Mouse (Mus musculus): Measurements from ENCODE around the gene Sele.

Sele gene

DNA sequence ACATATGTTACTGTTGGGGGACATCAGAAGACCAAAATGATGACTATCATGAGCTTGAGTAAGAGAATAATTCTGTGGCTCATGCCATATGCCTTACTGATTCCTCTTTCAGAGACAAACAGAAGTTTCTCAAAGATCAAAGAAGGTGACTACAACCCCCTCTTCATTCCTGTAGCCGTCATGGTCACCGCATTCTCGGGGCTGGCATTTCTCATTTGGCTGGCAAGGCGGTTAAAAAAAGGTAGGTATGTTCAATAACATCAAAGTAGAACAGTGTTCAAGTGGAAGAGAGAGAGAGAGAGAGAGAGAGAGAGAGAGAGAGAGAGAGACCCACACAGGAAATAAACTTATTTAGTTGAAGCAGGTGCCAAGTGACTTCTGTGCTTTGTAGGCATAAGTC, 24.0 kb downstream of the Sele start:
- DNase-seq (ENCODE audit: low read depth, low spot score): no peak

DNA sequence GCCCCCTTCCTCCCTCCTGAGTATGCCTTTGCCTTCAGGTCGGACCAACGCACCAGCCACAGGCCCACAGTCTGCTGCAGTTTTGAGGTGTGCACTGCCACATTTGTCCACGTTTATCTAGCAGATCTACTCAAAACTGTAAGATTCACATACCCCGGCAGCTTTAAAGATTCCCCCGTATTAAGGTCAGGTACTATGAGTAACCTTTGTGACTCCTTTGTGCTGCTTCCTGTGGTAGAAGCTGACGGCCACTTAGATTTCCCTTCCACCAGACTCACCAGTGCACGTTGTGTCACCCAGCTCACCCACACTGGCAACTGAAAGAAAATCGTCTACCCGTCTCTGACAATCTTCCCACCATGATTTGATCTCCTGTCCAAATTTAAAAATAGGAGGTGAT, 25.1 kb downstream of the Sele start:
- no peak for DNase-seq (ENCODE audit: low read depth, low spot score)

DNA sequence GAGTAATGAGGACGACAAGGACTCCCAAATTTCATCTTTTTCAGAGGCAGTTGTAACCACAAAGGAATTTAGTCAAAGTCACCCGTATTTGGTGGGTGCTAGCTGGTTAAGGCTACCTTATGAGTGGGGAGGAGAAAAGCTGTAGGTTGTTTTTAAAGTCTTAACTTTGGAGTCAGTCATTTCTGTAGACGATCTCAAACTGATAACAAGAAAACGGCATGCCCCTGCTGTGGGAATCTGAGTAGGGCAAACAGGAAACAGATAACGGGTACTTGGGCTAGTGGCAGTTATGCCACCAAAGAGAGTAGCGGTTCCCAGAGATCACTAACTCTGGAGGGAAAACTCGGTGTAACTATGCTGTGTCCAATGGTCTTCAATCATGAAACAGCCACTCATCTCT, 25.8 kb downstream of the Sele start:
- DNase-seq (ENCODE audit: low read depth, low spot score): no peak

DNA sequence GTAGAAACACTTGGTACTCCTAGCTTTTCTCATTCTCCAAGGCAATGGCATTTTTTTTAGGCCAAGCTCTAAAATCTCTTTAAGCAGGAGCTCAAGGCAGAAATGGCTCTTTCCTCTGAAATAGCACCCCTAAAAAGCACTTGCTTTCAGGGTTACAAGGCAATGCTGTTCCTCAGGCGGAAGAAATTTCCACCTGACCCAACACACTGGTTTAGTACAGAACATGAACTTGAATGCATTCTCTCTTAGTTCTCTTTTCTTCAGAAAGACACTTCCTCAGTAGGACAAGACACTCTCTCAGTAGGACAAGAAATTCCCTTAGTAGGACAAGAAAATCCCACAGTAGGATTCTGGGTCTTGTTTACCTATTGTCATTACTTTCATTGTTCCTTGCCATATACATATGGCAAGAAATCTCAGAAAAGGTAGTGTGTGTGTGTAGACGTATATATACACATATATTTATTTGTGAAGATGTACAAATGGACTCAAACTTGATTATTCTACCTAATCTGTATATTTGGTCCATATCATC, 26.6 kb downstream of the Sele start:
- no peak for DNase-seq (ENCODE audit: low read depth, low spot score)

- no peak for DNase-seq (ENCODE audit: low read depth, low spot score)
Observed at GRCm38 (mm10) chr1:164075416-164075815, 27.4 kb downstream of the Sele start.

GRCm38 (mm10) chr1:164076441-164076840, 28.4 kb downstream of the Sele start:
- DNase-seq (ENCODE audit: low read depth, low spot score): no peak

DNA sequence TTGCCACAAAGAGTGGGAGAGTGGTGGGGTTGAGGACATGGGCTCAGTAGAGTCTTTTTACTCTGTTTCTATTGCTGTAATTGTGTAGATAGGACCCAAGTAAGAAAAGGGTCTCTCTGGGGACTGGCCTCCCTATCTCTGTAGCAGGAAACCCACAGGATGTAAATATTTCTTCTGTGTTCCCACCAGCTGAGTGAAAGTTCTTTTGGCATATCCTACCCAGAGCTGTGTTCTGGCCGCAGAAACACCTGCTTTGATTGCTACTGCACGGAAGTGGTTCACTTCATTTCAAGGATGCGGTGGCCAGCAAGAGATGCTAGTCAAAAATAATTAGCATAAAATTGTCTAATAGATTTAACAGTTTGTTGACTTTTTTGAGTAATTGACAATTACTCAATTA, 29.0 kb downstream of the Sele start:
- no peak for DNase-seq (ENCODE audit: low read depth, low spot score)

DNA sequence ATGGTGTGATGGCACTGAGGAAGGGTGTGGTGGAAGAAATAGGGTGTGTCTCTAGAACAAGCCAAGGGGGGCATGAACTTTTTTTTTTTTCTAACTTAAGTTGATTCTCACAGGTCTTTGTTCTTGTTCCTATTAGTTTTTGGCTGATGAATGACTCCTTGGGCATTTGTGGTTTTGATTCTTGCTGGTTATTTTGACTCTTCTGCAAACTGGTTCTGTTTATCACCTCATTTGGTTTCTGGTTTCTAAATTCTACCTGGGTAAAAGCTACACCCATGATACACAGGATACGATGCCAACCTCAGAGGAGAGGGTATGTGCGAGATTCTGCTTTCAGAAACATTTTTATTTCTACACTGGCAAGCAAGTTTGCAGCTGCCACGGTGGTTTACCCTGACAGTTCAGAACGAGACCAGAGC, 30.3 kb downstream of the Sele start:
- DNase-seq (ENCODE audit: low read depth, low spot score): no peak

DNA sequence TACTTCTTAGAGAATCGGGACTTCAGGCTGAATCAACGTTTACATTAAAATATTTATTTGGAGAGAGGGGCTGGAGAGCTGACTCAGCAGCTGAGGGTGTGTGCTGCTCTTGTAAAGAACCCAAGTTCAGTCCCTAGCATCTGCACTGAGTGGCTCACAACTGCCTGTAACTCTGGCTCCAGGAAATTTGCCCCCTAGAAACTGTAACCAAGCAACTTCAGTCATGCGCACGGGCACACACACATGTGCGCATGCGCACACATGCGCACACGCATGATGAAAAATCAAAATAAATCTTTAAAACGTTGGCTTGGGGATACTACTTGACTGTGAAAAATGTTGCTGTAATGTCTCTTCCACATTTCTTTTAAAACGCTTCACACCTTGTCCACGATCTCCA, 31.1 kb downstream of the Sele start:
- DNase-seq (ENCODE audit: low read depth, low spot score): no peak

- DNase-seq (ENCODE audit: low read depth, low spot score): no peak
Observed at GRCm38 (mm10) chr1:164083046-164083445, 35.0 kb downstream of the Sele start.

DNA sequence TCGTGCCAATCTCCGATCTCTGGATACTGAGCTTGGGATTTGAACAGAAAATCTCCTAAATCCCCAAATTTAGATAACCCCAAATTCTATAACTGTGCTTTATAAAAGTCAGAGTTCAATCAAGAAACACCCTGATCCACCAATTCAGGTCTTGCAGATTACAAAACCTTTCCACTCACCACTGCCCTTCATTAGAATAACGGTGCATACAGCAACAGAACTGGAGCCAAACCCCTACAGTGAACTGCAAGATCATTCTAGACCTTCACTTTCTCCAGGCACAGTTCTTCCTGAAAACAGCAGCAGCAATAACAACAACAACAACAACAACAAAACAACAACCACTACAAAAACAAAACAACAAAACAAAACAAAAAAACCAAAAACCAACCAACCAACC, 38.8 kb downstream of the Sele start:
- no peak for DNase-seq (ENCODE audit: low read depth, low spot score)

- DNase-seq (ENCODE audit: low read depth, low spot score): no peak
Observed at GRCm38 (mm10) chr1:164087872-164088271, 39.8 kb downstream of the Sele start.

DNA sequence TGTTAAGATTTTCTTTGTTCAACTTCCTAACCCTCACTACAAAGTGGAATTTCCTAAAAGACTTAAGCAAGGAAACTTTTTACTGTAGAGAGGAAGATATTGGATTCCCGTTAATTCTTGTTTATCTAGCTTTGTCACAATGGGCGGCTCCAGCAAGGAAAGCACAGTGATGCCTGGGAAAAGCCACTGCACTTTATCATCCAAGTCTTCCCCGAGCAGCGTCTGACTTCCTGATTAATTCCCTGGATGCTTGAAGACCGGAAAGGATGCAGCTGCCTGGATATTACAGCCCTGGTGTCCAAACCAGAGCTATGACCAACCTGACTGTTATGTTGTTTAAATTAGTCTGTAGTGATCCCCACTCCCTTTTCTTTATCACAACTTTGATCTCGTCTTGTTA, 48.7 kb downstream of the Sele start:
- no peak for DNase-seq (ENCODE audit: low read depth, low spot score)

GRCm38 (mm10) chr1:164097911-164098310, 49.9 kb downstream of the Sele start:
- DNase-seq (ENCODE audit: low read depth, low spot score): no peak

DNA sequence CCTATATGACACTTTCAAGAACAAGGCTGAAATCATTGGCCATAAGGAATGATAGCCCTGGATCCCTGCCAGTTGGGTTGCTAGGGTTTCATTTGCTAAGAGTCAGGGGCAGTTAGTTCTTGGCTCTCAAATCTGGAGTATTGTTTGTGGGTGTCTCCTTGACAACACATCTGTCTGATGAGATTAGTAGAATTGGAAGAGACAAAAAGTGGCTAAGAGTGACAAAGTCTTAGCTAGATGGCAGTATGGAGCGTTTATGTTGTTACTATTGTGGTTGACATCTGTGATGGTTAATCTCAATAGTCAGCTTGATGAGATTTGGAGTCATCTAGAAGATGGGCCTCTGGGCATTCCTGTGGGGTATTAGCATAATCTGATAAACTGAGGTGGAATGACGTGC, 50.3 kb downstream of the Sele start:
- no peak for DNase-seq (ENCODE audit: low read depth, low spot score)
